Mouse (Mus musculus) heart, postnatal 0 days (tissue): Measurements from ENCODE around the gene Uba1.

Source experiments
- CTCF ChIP-seq: IDR thresholded peaks from 2 replicates; pipeline ENCODE4 v1.5.1; 2016; ENCODE audit warnings: antibody characterized with exemption, control low read depth, low read depth
- EP300 ChIP-seq: IDR thresholded peaks from 2 replicates; pipeline ENCODE4 v1.6.1; 2016; ENCODE audit warnings: antibody characterized with exemption, low read depth

DNA sequence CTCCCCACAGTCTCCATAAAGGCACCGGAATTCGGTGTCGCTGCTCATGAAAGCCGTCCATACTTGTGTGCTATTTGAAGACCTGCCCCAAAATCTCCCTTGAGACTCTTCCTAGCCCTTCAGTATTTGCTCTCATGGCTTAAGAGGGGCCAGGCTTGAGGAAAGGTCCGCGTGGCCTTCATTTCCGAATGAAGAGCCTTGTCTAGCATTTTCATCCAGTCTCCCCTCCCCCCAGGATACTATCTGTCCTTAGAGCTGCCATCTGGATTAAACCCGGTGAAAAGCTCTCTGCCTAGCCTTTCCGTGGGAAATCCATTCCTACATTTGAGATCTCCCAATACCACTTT lies 5.3 kb downstream of the Uba1 start:
- TF ChIP-seq EP300, result no peak
- TF ChIP-seq CTCF, result no peak
